Mouse (Mus musculus) cerebellum, adult 11-12 months (tissue): ENCODE data around the gene Ercc6l.
"Not testable (repeated sequence)": the region's sequence is repeated elsewhere in the genome, so short reads cannot be mapped to it uniquely, and the experiment has no call there.

Source experiments
- DNase-seq: peaks from one replicate; pipeline ENCODE4 v3.0.0; 2022

Ercc6l gene

GRCm38 (mm10) chrX:102103830-102104229 is 53.1 kb downstream of the Ercc6l start:
- not testable (repeated sequence) for DNase-seq

- DNase-seq = no peak
These were observed 55.0 kb downstream of the Ercc6l start for GRCm38 (mm10) chrX:102101886-102102285.

- no peak for DNase-seq
These were observed 62.4 kb downstream of the Ercc6l start for GRCm38 (mm10) chrX:102094381-102094904.
